Mouse (Mus musculus) lung, adult 2 months (tissue): Measurements from ENCODE around the gene Kcnk16. TPM values are rescaled to one million over a fixed set of nuclear protein-coding genes. Genes with fewer than 3 reads are reported as not detected.
A peak's percentile ranks its signal among the peaks of the same experiment; 100 is the strongest.

Experiments
- DNase-seq: peaks from one replicate; pipeline ENCODE4 v3.0.0; 2022
- H3K4me1 ChIP-seq: fragments of 200-500 bp; 2 replicates; pipeline ENCODE4 v1.6.1; 2011; ENCODE audit warnings: low read length; ENCODE audit not compliant: control insufficient read depth, insufficient read depth
- H3K4me3 ChIP-seq: fragments of 200-500 bp; replicated peaks from 2 replicates; pipeline ENCODE3; 2011; ENCODE audit warnings: low read depth, mild to moderate bottlenecking, control low read depth, low read length; ENCODE audit errors: extremely low read depth
- CTCF ChIP-seq: fragments of 200-500 bp; IDR thresholded peaks from 2 replicates; pipeline ENCODE4 v1.5.1; 2011; ENCODE audit warnings: mild to moderate bottlenecking, low read length, control low read depth; ENCODE audit not compliant: insufficient read depth
- POLR2A ChIP-seq: fragments of 200-500 bp; IDR thresholded peaks from 2 replicates; pipeline ENCODE4 v1.6.1; 2011; ENCODE audit warnings: low read depth, mild to moderate bottlenecking, control low read depth, low read length, borderline replicate concordance; ENCODE audit errors: extremely low read depth
- WGBS: fragments of 180-500 bp; shearing (Covaris S2); methylation state at CpG from one replicate; pipeline ENCODE4 v1.1.7; 2018; 5-methylcytosine and 5-hydroxymethylcytosine counted together
- polyA plus RNA-seq: library from polyadenylated mRNA; depleted of rRNA; stranded (reverse); fragments of >200 nt; gene quantifications from 2 replicates; pipeline ENCODE4 v1.2.3, GENCODE M21; 2012

Gene Kcnk16
- polyA plus RNA-seq, 1 experiment: not detected

DNA sequence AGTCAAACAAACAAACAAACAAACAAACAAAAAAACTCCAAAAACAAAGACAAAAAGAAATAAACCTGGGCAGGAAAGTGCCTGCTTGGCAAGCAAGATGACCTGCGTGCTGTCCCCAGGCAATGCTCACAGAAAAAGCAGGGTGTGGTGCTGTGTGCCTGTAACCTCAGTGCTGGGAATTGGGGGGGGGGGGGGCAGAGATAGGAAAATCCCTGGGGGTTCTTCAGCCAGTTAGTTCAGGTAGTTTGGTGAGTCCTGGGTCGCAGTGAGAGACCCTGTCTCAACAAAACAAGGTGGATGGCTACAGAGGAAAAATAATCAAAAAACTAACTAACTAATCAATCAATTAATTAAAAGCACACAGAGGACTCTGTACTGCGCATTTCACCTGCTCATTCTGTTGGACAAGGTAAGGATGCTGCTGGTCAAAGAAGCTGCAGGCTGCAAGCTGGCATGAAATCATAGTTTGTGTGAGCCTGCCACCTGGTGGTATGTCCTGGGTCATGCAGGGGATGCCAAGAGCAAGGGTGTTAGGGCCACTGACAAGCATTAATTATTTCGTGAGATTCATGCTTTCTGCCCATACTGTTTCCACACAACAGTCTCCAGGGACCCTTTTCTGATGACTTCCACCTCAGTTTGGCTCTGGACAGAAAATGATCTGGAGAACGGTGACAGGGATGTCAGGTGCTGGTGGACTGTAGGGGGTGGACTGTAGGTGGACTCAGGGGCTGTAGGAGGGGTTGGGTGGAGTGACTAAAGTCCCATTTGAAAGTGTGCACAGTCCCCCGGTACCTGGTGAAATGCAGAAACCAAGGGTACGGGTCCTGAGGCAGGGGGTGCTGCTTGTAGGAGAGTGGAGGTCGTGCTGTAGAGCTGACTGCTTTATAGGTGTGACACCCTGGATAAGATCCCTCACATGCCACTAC, 10.6 kb downstream of the Kcnk16 start:
- 56% methylated on average over 8 of the region's 8 CpGs for WGBS
- no peaks in the 10 kb centered on the region for H3K4me1 ChIP-seq
- TF ChIP-seq CTCF: peak; percentile 99
- TF ChIP-seq POLR2A: no peak
- H3K4me3 ChIP-seq: no peak overlapping the region
- DNase-seq: peak; percentile 78

DNA sequence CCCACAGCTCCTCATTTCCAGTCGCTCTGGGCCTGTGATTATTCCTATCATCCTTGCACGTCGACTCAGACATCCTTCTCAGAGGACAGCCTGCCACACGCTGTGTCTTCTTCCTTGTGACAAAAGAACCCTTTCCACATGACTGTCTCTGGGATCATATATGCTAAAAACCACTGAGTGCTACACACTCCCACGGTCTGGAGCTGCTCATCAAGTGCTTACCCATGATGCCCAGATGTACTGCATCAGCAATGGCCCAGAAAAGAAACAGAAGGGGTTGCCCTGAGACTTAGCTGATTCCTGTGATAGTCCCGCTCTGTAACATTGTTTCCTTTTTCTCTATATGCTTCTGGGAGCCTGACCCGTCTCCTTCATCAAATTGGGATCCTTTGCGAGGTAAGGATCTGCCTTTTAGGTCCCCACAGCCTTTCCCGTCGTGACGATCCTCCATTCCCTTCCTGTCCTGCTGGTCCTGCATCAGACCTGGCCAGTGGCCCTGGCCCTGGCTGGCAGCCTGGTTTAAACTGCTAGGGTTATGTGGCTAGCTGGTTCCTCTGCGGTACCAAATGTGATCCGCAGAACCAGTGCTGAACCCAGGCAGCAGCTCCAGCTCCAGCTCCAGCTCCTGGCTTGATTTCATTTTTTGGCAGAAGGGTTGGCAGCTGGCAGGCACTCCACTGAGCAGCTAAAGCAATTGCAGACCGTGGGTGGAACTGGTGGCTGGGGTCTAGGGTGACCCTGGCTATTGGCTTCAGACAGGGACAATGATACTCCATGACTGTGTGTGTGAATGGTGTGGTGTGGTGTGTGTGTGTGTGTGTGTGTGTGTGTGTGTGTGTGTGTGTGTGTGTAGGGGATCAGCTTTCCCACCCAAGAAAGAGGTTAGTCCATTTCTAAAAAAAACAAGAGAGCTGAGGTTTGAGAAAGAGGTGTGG, 18.5 kb downstream of the Kcnk16 start:
- 73% methylated on average over 14 of the region's 14 CpGs for WGBS
- TF ChIP-seq POLR2A (no peak), CTCF (no peak)
- no peak for DNase-seq
- H3K4me3 ChIP-seq: no peak overlapping the region
- no peaks in the 10 kb centered on the region for H3K4me1 ChIP-seq

DNA sequence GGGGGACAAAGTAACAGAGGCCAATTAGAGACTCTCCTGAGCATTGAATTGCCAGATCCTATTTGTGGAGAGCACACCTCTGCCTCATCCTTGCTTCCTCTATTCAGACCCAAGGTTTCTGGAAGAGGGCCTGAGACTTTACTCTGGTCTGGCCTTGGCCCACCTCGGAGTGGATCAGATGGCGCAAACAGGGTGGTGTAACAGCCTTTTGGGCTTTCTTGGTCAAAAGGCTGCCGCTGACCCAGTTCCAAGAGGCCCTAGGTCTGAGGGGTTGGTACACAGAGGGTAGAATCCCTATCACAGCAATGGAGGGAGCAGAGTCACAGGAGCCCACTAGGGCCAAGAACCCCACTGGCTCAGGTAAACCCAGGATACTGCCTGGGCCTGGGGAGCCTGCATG, 21.0 kb downstream of the Kcnk16 start:
- Histone ChIP-seq H3K4me3 (no peak overlapping the region), H3K4me1 (no peaks in the 10 kb centered on the region)
- no peak for DNase-seq
- WGBS: 94% methylated on average over 3 of the region's 3 CpGs
- TF ChIP-seq POLR2A: no peak
- no peak for TF ChIP-seq CTCF

DNA sequence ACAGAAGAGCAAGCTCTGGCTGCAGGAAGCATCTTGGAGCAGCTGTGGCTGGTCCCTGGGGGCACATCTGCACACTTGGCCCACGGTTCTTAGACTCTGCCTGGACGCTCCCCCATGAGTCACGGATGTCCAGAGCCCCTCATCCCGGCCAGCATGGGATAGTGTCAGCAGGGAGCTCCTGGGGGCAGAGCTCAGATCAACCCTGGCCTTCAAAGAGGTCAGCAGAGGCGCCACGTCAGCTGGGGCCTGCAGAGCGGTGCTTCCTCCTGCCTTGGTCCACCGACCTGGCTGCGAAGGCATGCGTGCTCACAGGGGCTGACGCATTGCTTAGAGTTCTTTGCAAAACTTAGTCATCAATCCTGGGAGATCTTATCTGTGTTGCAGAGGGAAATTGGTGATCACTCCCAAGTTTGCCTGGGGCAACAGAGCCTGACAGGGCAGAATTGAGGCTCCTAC, 22.2 kb downstream of the Kcnk16 start:
- no peak overlapping the region for H3K4me3 ChIP-seq
- WGBS: 71% methylated on average over 11 of the region's 11 CpGs
- no peak for DNase-seq
- H3K4me1 ChIP-seq: no peaks in the 10 kb centered on the region
- TF ChIP-seq CTCF (no peak), POLR2A (no peak)

DNA sequence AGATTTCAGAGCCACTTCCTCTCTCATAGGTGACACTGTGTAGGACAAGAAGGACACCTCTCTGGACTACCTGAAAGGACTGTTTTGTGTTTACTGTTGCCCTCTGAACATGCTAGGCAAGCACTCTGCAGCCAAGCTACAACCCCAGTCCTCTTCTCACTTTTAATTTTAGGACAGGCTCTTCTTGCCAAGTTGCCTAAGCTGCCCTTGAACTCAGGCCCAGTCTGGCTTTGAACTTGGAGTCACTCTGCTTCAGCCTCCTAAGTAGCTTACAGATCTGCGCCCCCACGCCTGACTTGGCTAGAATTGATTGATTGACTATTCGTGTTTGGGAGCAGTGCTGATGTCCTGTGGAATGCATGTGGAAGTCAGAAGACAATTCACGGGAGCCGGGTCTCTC, 23.1 kb downstream of the Kcnk16 start:
- H3K4me1 ChIP-seq: no peaks in the 10 kb centered on the region
- 66% methylated on average over 5 of the region's 5 CpGs for WGBS
- no peak overlapping the region for H3K4me3 ChIP-seq
- TF ChIP-seq CTCF: no peak
- no peak for TF ChIP-seq POLR2A
- no peak for DNase-seq

DNA sequence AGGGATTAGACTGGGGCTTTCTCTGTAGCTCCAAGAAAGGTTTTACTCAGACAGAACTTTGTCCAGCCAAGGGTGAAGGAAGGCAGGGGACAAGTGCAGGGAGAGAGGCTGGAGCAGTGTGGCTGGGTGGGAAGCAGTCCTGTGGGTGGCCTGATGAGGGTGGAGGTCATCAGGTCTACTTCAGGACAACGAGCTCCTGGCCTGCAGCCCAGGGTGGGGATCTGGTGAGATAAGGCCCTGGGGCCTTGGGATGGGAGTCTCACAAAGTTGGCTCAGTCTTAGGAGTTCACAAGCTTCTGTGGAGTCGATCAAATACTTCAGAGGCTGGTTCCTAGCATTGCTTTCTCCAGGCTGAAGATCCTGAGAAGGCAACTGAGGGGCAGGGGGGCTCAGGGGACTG, 23.7 kb downstream of the Kcnk16 start:
- 39% methylated on average over 2 of the region's 2 CpGs for WGBS
- no peak for DNase-seq
- Histone ChIP-seq H3K4me1 (no peaks in the 10 kb centered on the region), H3K4me3 (no peak overlapping the region)
- no peak for TF ChIP-seq CTCF
- TF ChIP-seq POLR2A: no peak

DNA sequence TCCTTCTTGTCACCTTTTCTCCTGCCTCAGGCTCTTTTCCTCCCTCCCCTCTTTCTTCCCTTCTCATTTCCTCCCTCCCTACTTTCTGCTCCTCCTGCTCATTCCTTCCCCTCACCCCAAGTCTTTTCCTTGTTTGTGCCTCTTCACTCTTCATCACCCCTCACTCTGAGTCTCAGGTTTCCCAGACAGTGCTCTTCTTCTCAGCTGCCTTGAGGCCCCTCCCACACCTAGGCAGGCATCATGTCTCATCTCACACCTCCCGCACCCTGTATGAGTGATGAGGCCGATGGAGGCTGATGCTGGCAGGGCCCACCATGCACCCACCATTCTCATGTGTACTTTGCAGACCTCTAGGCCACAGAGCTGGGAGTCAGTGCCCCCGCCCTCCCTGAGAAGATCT, 25.8 kb downstream of the Kcnk16 start:
- no peak for TF ChIP-seq CTCF
- no peak for TF ChIP-seq POLR2A

DNA sequence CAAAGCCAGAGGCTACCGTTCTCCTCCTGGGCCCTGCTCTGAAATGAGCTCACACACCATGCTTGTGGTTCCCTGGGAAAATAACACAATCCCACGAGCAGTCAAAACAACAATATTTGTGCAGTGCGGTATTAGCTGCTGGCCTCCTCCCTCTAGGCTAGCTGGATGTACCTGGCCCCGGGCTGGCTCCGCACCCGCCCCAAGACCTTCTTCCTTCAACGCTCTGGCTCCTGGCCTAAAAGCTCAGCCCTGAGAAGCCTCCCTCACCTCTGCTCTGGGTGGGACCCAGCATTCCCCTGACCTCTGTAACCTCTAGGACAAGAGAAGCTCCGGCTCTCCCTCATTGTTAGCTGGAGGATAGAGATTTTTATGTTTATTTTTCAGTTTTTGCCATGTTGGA, 26.5 kb downstream of the Kcnk16 start:
- DNase-seq: no peak
- H3K4me3 ChIP-seq: no peak overlapping the region
- 78% methylated on average over 8 of the region's 8 CpGs for WGBS
- no peaks in the 10 kb centered on the region for H3K4me1 ChIP-seq
- TF ChIP-seq CTCF (no peak), POLR2A (no peak)

More for the DNA sequence above, 25.8 kb downstream of the Kcnk16 start:
- no peaks in the 10 kb centered on the region for H3K4me1 ChIP-seq
- no peak for DNase-seq
- WGBS: 71% methylated on average over 3 of the region's 3 CpGs
- H3K4me3 ChIP-seq: no peak overlapping the region

DNA sequence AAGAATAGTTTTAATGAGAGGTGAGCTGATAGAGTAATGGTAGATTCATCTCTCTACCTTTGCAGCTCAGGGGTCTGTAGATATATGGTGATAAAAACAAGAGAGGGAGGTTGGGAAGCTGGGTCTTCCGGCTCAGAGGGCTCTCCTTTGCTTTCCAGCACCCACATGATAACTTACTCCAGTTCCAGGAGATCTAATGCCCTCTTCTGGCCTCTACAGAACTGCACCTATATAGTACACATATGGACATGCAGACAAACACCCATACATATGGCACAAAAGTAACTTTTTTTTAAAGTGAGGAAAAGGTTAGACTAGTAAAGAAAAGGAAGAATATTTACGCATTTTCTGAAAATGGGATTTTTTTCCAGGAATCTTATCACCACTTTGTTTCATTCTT, 34.6 kb downstream of the Kcnk16 start:
- DNase-seq: no peak
- Histone ChIP-seq H3K4me3 (no peak overlapping the region), H3K4me1 (no peaks in the 10 kb centered on the region)
- TF ChIP-seq POLR2A (no peak), CTCF (no peak)
- 96% methylated on average over 2 of the region's 2 CpGs for WGBS
